Comparison of ENCODE assay signal across 10 mouse cellular contexts in genomic region chr1:136395073-136395472, GRCm38 (mm10). TPM values are rescaled to one million over a fixed set of nuclear protein-coding genes. Genes with fewer than 3 reads are reported as not detected.
A peak's percentile ranks its signal among the peaks of the same experiment; 100 is the strongest.
DNase-seq lines count a peak whose midpoint lies in the region; ATAC-seq and TF ChIP-seq lines count a peak whose summit lies in the region.
"Had no signal": no experiment of that assay in that cellular context is flagged by ENCODE, and none has a peak within 500 bp of the region (broad histone marks: within the 10 kb centered on the region; RNA-seq: fewer than 3 reads in every experiment).

No protein-coding gene starts in this region.

- ATAC-seq in forebrain, embryonic 15.5 days (replicated peaks): no peak
- no peak for ATAC-seq in midbrain, embryonic 12.5 days (ENCODE audit: low FRiP score, low read depth)
- no peak for ATAC-seq in monocyte, adult 5-6 weeks (replicated peaks; ENCODE audit: insufficient number of reproducible peaks, low FRiP score, low TSS enrichment, poor library complexity, severe bottlenecking)
- ATAC-seq: intestine, postnatal 0 days had no signal

- no peak for TF ChIP-seq CTCF in MEL (IDR thresholded peaks at IDR 0.05 in 2 of 3, conservative IDR thresholded peaks at IDR 0.05 in 1 of 3; ENCODE audit: control insufficient read depth in 1 of 3, insufficient read depth in 1 of 3, low read depth in 2 of 3, low read length in 3 of 3, poor library complexity in 1 of 3, severe bottlenecking in 1 of 3)

- no peak for TF ChIP-seq POLR2A in MEL (IDR thresholded peaks at IDR 0.05; ENCODE audit: control insufficient read depth in 1 of 2, insufficient read depth in 1 of 2, low read depth in 1 of 2, low read length in 2 of 2, poor library complexity in 1 of 2)

- no peak for TF ChIP-seq EP300 in MEL (IDR thresholded peaks at IDR 0.05; ENCODE audit: low read depth in 1 of 2, low read length in 2 of 2)

- H3K9ac ChIP-seq in MEL (ENCODE audit: control insufficient read depth, low read depth, low read length, poor library complexity, severe bottlenecking): no peak overlapping the region
- H3K9ac ChIP-seq in forebrain, embryonic 15.5 days (replicated peaks): no peak overlapping the region
- no peak overlapping the region for H3K9ac ChIP-seq in midbrain, embryonic 12.5 days (replicated peaks)

- DNase-seq in embryo, embryonic 10.5 days (ENCODE audit: low spot score): peak; percentile 22
- DNase-seq in embryo, embryonic 11 days: no peak
- peak; percentile 40 for DNase-seq in MEL (ENCODE audit: low read depth, low spot score)
- DNase-seq in cerebellum, postnatal 4 days (ENCODE audit: low spot score in 2 of 2): no peak
- no peak for DNase-seq in thymus, postnatal 10 days (ENCODE audit: low spot score in 2 of 2)
- DNase-seq: gastrocnemius, postnatal 36 days had no signal

- no peaks in the 10 kb centered on the region for H3K79me2 ChIP-seq in MEL (ENCODE audit: control insufficient read depth, insufficient read depth, low read length, poor library complexity)

- no peak overlapping the region for H3K27ac ChIP-seq in MEL (ENCODE audit: control insufficient read depth, low read depth, low read length)
- no peak overlapping the region for H3K27ac ChIP-seq in forebrain, embryonic 15.5 days (replicated peaks)
- H3K27ac ChIP-seq in midbrain, embryonic 12.5 days (replicated peaks): no peak overlapping the region

- H3K4me3 ChIP-seq in MEL (ENCODE audit: control insufficient read depth in 1 of 2, insufficient read depth in 1 of 2, low read depth in 2 of 2, low read length in 2 of 2): no peak overlapping the region
- H3K4me3 ChIP-seq in forebrain, embryonic 15.5 days: no peak overlapping the region
- no peak overlapping the region for H3K4me3 ChIP-seq in midbrain, embryonic 12.5 days

- no peaks in the 10 kb centered on the region; a peak in 1 of 4 replicates for H3K36me3 ChIP-seq in MEL (ENCODE audit: control insufficient read depth in 1 of 2, insufficient read depth in 2 of 2, low read length in 2 of 2)
- H3K36me3 ChIP-seq in forebrain, embryonic 15.5 days: no peaks in the 10 kb centered on the region
- no peaks in the 10 kb centered on the region for H3K36me3 ChIP-seq in midbrain, embryonic 12.5 days

- peaks cover 0 to 4% of the 10 kb centered on the region in 2 experiments for H3K27me3 ChIP-seq in MEL (ENCODE audit: control insufficient read depth in 1 of 2, insufficient read depth in 2 of 2, low read length in 2 of 2)
- no peaks in the 10 kb centered on the region for H3K27me3 ChIP-seq in forebrain, embryonic 15.5 days
- H3K27me3 ChIP-seq in midbrain, embryonic 12.5 days: no peaks in the 10 kb centered on the region

- 41% methylated on average over 5 of the region's 5 CpGs for WGBS in forebrain, embryonic 15.5 days
- 33% methylated on average over 5 of the region's 5 CpGs for WGBS in midbrain, embryonic 12.5 days

- no peaks in the 10 kb centered on the region for H3K9me3 ChIP-seq in MEL (replicated peaks; ENCODE audit: insufficient read depth, low read length)
- no peaks in the 10 kb centered on the region for H3K9me3 ChIP-seq in forebrain, embryonic 15.5 days
- no peaks in the 10 kb centered on the region for H3K9me3 ChIP-seq in midbrain, embryonic 12.5 days

- TF ChIP-seq RAD21 in MEL (IDR thresholded peaks at IDR 0.05; ENCODE audit: low read depth, low read length): no peak

- peak overlapping the region; percentile 36; the same call in 1 of the 2 replicates for H3K4me2 ChIP-seq in forebrain, embryonic 15.5 days (replicated peaks)
- H3K4me2 ChIP-seq in midbrain, embryonic 12.5 days (replicated peaks): peak overlapping the region; percentile 44

- no peaks in the 10 kb centered on the region for H3K4me1 ChIP-seq in MEL (ENCODE audit: control insufficient read depth in 1 of 2, insufficient read depth in 2 of 2, low read length in 2 of 2)
- no peaks in the 10 kb centered on the region for H3K4me1 ChIP-seq in forebrain, embryonic 15.5 days
- H3K4me1 ChIP-seq in midbrain, embryonic 12.5 days: no peaks in the 10 kb centered on the region

TF ChIP-seq in MEL, 35 proteins besides CTCF, POLR2A, EP300 and RAD21:
- 0 out of 2 replicates have a peak, but pooled peaks have one; percentile 26 for TF ChIP-seq HCFC1 (IDR thresholded peaks at IDR 0.05; ENCODE audit: low read depth, low read length)
- no peak for TF ChIP-seq MYB (IDR thresholded peaks at IDR 0.05; ENCODE audit: low read depth, low read length)
- 0 out of 2 replicates have a peak, but pooled peaks have one; percentile 25 for TF ChIP-seq SIN3A (IDR thresholded peaks at IDR 0.05; ENCODE audit: low read length)

RNA-seq across cellular contexts. Expression of gene Ddx59, which starts 20.0 kb away (rescaled TPM):
- total RNA-seq in MEL (2012; rRNA removed): 6.0 and 6.1 TPM in 2 replicates
- polyA plus RNA-seq in MEL (2012; ENCODE audit: insufficient read depth in 1 of 2, insufficient read length in 2 of 2, low read depth in 1 of 2, low replicate concordance in 2 of 2, missing spikeins in 1 of 2): 1 to 10 TPM in 1 of 2 experiments, not detected in 1; 6.9 TPM
- 17.4 and 18.4 TPM in 2 replicates for polyA plus RNA-seq in forebrain, embryonic 15.5 days (2015; fragmentation: Nextera tagmentation; extraction: Ambion mirVana)
- polyA plus RNA-seq in midbrain, embryonic 12.5 days (2016; fragmentation: Nextera tagmentation; extraction: Ambion mirVana): 17.9 and 19.2 TPM in 2 replicates
- total RNA-seq in monocyte, adult 5-6 weeks (2017): 12.1 to 24.9 TPM (median 14.9 TPM) in 3 replicates

RNA-seq across cellular contexts. Expression of gene Camsap2, which starts 49.2 kb away (rescaled TPM):
- total RNA-seq in MEL (2012; rRNA removed): 7.0 and 7.6 TPM in 2 replicates
- polyA plus RNA-seq in MEL (2012; ENCODE audit: insufficient read depth in 1 of 2, insufficient read length in 2 of 2, low read depth in 1 of 2, low replicate concordance in 2 of 2, missing spikeins in 1 of 2): 10 to 100 TPM; 10.7 to 38.3 TPM
- 27.8 and 27.9 TPM in 2 replicates for polyA plus RNA-seq in forebrain, embryonic 15.5 days (2015; fragmentation: Nextera tagmentation; extraction: Ambion mirVana)
- 34.2 and 38.8 TPM in 2 replicates for polyA plus RNA-seq in midbrain, embryonic 12.5 days (2016; fragmentation: Nextera tagmentation; extraction: Ambion mirVana)
- total RNA-seq in monocyte, adult 5-6 weeks (2017): 25.1 to 39.6 TPM (median 31.9 TPM) in 3 replicates

Comparison
In these comparisons a context has a peak if more than half of its experiments do, and no peak if none do; other contexts are left out.
1. DNase-seq: peak in embryo, embryonic 10.5 days (single experiment) and MEL (single experiment); none in embryo, embryonic 11 days (single experiment), cerebellum, postnatal 4 days (0 of 2) and thymus, postnatal 10 days (0 of 2).